Mouse (Mus musculus) lung, postnatal 0 days (tissue): ENCODE results near the gene Xylt2. TPM values are rescaled to one million over a fixed set of nuclear protein-coding genes. Genes with fewer than 3 reads are reported as not detected.

Experiments used
- ATAC-seq: fragments of 200-750 bp; cut with Nextera tagmentation; 2 replicates; pipeline ENCODE4 v1.8.0; 2017; ENCODE audit warnings: moderate library complexity
- DNase-seq: peaks from one replicate; pipeline ENCODE4 v3.0.0-alpha.2; 2016; ENCODE audit warnings: low spot score
- H3K27ac ChIP-seq: fragments of 300-500 bp; sonication (generic); 2 replicates; pipeline ENCODE4 v1.5.1; 2014; ENCODE audit warnings: antibody characterized with exemption, mild to moderate bottlenecking, low read length, mixed read lengths
- H3K27me3 ChIP-seq: fragments of 300-500 bp; sonication (generic); replicated peaks from 2 replicates; pipeline ENCODE4 v1.6.1; 2014; ENCODE audit warnings: low read length, mixed read lengths; ENCODE audit not compliant: insufficient read depth
- H3K36me3 ChIP-seq: fragments of 300-500 bp; sonication (generic); 2 replicates; pipeline ENCODE4 v1.6.1; 2014; ENCODE audit warnings: low read length, mixed read lengths; ENCODE audit not compliant: insufficient read depth
- H3K4me1 ChIP-seq: fragments of 300-500 bp; sonication (generic); 2 replicates; pipeline ENCODE4 v1.6.1; 2014; ENCODE audit warnings: antibody characterized with exemption, low read depth, low read length, mixed read lengths; ENCODE audit not compliant: insufficient read depth
- H3K4me2 ChIP-seq: fragments of 300-500 bp; sonication (generic); replicated peaks from 2 replicates; pipeline ENCODE4 v1.6.1; 2014; ENCODE audit warnings: low read depth, mild to moderate bottlenecking, low read length, moderate library complexity, mixed read lengths
- H3K4me3 ChIP-seq: fragments of 300-500 bp; sonication (generic); 2 replicates; pipeline ENCODE4 v1.5.1; 2014; ENCODE audit warnings: low read depth, low read length
- H3K9ac ChIP-seq: fragments of 300-500 bp; sonication (generic); replicated peaks from 2 replicates; pipeline ENCODE4 v1.6.1; 2014; ENCODE audit warnings: low read depth, mild to moderate bottlenecking
- H3K9me3 ChIP-seq: fragments of 300-500 bp; sonication (generic); 2 replicates; pipeline ENCODE4 v1.6.1; 2016; ENCODE audit warnings: low read length, mixed read lengths
- CTCF ChIP-seq: IDR thresholded peaks from 2 replicates; pipeline ENCODE4 v1.5.1; 2016; ENCODE audit warnings: antibody characterized with exemption, mild to moderate bottlenecking
- EP300 ChIP-seq: IDR thresholded peaks from 2 replicates; pipeline ENCODE4 v1.6.1; 2016; ENCODE audit warnings: antibody characterized with exemption, mild to moderate bottlenecking, control low read depth
- WGBS: fragments of 180-500 bp; shearing (Covaris S2); extraction: QIAGEN DNeasy Blood & Tissue Kit; methylation state at CpG from one replicate; pipeline ENCODE4 v1.1.7; 2014; 5-methylcytosine and 5-hydroxymethylcytosine counted together
- polyA plus RNA-seq: library from polyadenylated mRNA; unstranded; fragments of >200 nt; fragmentation: Nextera tagmentation; extraction: Ambion mirVana; gene quantifications from 2 replicates; pipeline ENCODE4 v1.2.1, GENCODE M21; 2015

Gene Xylt2
- polyA plus RNA-seq, 1 experiment from 2014 or later: 13.3 TPM

- Histone ChIP-seq H3K27me3 (no peaks in the 10 kb centered on the region), H3K4me1 (no peaks in the 10 kb centered on the region), H3K4me2 (no peak overlapping the region), H3K9me3 (no peaks in the 10 kb centered on the region), H3K36me3 (peaks cover 45% of the 10 kb centered on the region), H3K27ac (no peak overlapping the region), H3K4me3 (no peak overlapping the region), H3K9ac (no peak overlapping the region)
- TF ChIP-seq CTCF: no peak
- 85% methylated on average over 8 of the region's 8 CpGs for WGBS
- no peak for ATAC-seq
- DNase-seq: no peak
These were observed 44.3 kb downstream of the Xylt2 start for GRCm38 (mm10) chr11:94632988-94633387.

- H3K36me3 ChIP-seq: peaks cover 39% of the 10 kb centered on the region
- H3K4me3 ChIP-seq: no peak overlapping the region
- no peaks in the 10 kb centered on the region for H3K27me3 ChIP-seq
- 91% methylated on average over 5 of the region's 5 CpGs for WGBS
- ATAC-seq (no peak), DNase-seq (no peak)
- TF ChIP-seq EP300: no peak
- TF ChIP-seq CTCF: no peak
- H3K9me3 ChIP-seq: no peaks in the 10 kb centered on the region
- no peak overlapping the region for H3K9ac ChIP-seq
- no peak overlapping the region for H3K27ac ChIP-seq
- no peak overlapping the region for H3K4me2 ChIP-seq
- no peaks in the 10 kb centered on the region for H3K4me1 ChIP-seq
These were observed 45.3 kb downstream of the Xylt2 start for GRCm38 (mm10) chr11:94631969-94632368.

- Histone ChIP-seq H3K4me3 (peak overlapping the region; percentile 79), H3K36me3 (peaks cover 25% of the 10 kb centered on the region), H3K9ac (peak overlapping the region; percentile 90), H3K4me2 (peak overlapping the region; percentile 93), H3K27ac (peak overlapping the region; percentile 80), H3K4me1 (no peaks in the 10 kb centered on the region), H3K27me3 (no peaks in the 10 kb centered on the region), H3K9me3 (no peaks in the 10 kb centered on the region)
- 6% methylated on average over 26 of the region's 26 CpGs for WGBS
- DNase-seq (peak; percentile 52), ATAC-seq (peak; percentile 26)
- TF ChIP-seq EP300 (no peak), CTCF (no peak)
These were observed 46.9 kb downstream of the Xylt2 start for GRCm38 (mm10) chr11:94630199-94631011.

GRCm38 (mm10) chr11:94629884-94630198 lies 47.5 kb downstream of the Xylt2 start:
- Histone ChIP-seq H3K4me3 (peak overlapping the region; percentile 79), H3K9me3 (no peaks in the 10 kb centered on the region), H3K4me1 (no peaks in the 10 kb centered on the region), H3K27ac (peak overlapping the region; percentile 80), H3K27me3 (no peaks in the 10 kb centered on the region), H3K36me3 (peaks cover 20% of the 10 kb centered on the region), H3K4me2 (peak overlapping the region; percentile 93), H3K9ac (peak overlapping the region; percentile 90)
- DNase-seq: no peak
- peak; percentile 64 for ATAC-seq
- 3% methylated on average over 28 of the region's 28 CpGs for WGBS
- TF ChIP-seq CTCF: no peak
- TF ChIP-seq EP300: no peak

GRCm38 (mm10) chr11:94629199-94629883 lies 48.0 kb downstream of the Xylt2 start, which contains the start of gene Lrrc59:
Gene Lrrc59, plus strand, starts transcription at chr11:94629767.
- WGBS: 1% methylated on average over 36 of the region's 41 CpGs
- peak; percentile 95 for DNase-seq

GRCm38 (mm10) chr11:94622162-94622561 lies 55.2 kb downstream of the Xylt2 start:
- Histone ChIP-seq H3K4me2 (no peak overlapping the region), H3K4me1 (no peaks in the 10 kb centered on the region), H3K9ac (no peak overlapping the region), H3K4me3 (no peak overlapping the region), H3K27ac (no peak overlapping the region), H3K9me3 (no peaks in the 10 kb centered on the region), H3K27me3 (no peaks in the 10 kb centered on the region), H3K36me3 (no peaks in the 10 kb centered on the region)
- whole genome bisulfite sequencing: 66% methylated on average over 2 of the region's 2 CpGs
- TF ChIP-seq CTCF: no peak
- no peak for TF ChIP-seq EP300
- no peak for DNase-seq
- ATAC-seq: no peak

More at GRCm38 (mm10) chr11:94629199-94629883, 48.0 kb downstream of the Xylt2 start, which contains the start of gene Lrrc59:
- Histone ChIP-seq H3K4me2 (peak within 1 kb of the TSS; percentile 93), H3K27ac (peak within 1 kb of the TSS; percentile 80), H3K36me3 (peaks cover 15% of the 10 kb centered on the region), H3K27me3 (no peaks in the 10 kb centered on the region), H3K4me1 (no peaks in the 10 kb centered on the region), H3K9ac (peak within 1 kb of the TSS; percentile 90), H3K9me3 (no peaks in the 10 kb centered on the region), H3K4me3 (peak within 1 kb of the TSS; percentile 79)
- peak; percentile 99 for TF ChIP-seq CTCF
- TF ChIP-seq EP300: no peak
- peak; percentile 98 for ATAC-seq
